Mouse (Mus musculus) ES-CJ7 (cell line): ENCODE data around the gene Piwil4.
A peak's percentile ranks its signal among the peaks of the same experiment; 100 is the strongest.

Experiments
- DNase-seq: peaks from one replicate; pipeline ENCODE4 v3.0.0; 2011; ENCODE audit warnings: low read depth, low spot score

Gene Piwil4

DNA sequence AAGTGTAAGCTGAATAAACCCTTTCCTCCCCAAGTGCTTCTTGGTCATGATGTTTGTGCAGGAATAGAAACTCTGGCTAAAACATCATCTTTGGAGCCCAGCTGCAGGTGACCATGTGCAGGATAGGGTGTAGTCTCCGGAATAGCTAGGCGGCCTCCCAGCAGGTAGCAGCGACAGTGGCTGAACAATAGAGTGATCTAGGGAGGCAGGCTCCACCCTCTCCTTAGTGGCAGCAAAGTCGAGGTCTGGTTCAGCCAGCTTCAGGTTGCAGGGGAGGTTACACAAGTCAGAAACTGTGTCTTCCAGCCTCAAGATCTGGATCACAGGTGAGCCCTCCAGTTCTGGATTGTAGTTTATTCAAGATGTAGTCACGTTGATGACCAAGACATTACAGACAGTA is 68.6 kb downstream of the Piwil4 start:
- DNase-seq: peak; percentile 63

- DNase-seq: no peak
Observed at GRCm38 (mm10) chr9:14668382-14668781, 72.2 kb downstream of the Piwil4 start.

- no peak for DNase-seq
Observed at GRCm38 (mm10) chr9:14666071-14666470, 74.5 kb downstream of the Piwil4 start.

DNA sequence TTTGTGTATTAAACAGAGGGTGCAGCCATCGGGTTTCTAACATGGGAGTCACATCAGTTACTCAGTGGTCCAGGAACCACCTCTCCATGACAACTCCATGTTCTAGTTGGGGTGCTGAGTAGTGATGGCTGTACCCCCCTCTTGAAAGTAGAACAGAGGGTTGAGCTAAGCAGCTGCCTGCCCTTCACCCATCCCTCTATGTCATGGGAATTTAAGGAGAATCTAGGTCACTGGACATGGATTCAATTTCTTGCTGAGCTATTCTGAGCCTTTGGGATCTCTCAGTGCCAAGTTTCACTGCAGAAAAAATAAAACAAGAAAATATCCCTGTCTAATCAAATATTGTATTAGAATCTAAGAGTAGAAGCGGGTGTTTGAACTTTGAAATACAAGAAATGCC is 76.9 kb downstream of the Piwil4 start:
- DNase-seq: no peak

DNA sequence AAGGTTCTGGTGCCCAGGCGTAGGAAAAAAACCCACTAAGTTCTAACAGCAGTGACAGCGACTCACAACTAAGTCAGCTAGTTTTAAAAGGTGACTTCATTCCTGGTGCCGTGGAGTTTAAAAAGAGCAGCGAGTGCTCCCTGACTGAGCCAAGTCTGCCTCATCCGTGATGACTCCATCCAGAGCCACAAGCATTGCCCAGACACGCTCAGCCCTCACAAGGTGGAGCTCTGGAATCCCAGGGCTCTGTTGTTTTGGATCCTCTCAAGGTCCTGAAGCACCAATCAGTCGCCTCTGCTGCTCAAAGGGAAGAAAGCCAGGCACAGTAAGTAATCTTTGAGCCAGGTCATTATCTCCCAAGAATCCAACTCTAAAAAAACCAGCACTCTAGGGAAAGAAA is 77.7 kb downstream of the Piwil4 start:
- DNase-seq: peak; percentile 48

DNA sequence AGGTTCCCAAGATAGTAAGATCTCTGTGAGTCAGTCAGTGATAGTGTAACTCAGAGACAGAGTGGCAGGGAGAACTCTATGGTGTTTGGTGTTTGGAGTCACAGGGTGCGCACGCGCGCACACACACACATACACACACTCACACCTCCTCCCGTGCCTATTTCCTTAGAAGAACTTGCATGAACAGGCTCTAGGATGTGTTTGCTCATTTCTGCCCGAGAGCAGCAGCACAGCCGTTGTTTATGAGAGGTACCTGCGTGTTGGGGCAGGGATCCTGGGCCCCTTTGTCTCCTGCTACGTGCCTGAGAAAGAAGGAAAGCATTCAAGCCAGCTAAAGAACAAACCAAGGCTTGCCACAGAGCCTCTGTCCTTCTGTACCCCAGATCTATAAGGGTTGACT is 78.4 kb downstream of the Piwil4 start:
- DNase-seq: peak; percentile 19

GRCm38 (mm10) chr9:14657926-14658325 is 82.6 kb downstream of the Piwil4 start:
- no peak for DNase-seq

DNA sequence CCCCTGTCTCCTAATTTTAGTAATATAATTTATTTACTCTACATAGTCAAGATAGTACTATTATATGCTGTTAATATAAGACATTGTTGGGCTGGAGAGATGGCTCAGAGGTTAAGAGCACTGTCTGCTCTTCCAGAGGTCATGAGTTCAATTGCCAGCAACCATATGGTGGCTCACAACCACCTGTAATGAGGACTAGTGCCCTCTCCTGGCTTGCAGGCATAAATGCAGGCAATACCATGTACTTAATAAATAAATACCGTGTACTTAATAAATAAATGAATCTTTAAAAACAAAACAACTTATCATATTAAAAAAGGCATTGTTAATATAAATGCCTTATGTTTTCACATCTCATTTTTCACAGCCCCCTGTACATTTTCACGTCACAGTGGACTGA is 86.5 kb downstream of the Piwil4 start:
- peak; percentile 68 for DNase-seq

DNA sequence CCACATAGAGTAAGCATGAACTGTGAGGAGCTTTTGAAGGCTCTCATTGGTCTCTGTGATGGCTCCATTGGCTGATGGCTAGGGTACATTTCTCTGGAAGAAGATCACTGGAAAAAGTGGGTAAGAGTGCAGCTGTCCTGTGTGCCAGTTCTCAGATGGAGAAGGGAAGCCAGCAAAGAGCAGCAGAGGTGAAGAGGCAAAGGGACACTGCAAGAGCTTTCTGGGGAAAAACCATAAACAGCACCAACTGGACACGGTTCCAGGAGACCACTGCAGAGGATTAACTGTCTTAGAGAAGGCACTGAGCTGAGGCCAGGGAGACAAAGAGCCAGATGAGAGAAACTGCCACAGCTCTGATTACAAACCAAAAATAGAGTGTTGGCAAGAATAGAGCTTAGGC is 87.8 kb downstream of the Piwil4 start:
- no peak for DNase-seq

GRCm38 (mm10) chr9:14647849-14648248 is 92.7 kb downstream of the Piwil4 start:
- DNase-seq: no peak

- DNase-seq: no peak
Observed at GRCm38 (mm10) chr9:14646641-14647040, 93.9 kb downstream of the Piwil4 start.
